Mouse (Mus musculus) cortical plate, adult 2 months (tissue): ENCODE data around the gene Zfand6. TPM values are rescaled to one million over a fixed set of nuclear protein-coding genes. Genes with fewer than 3 reads are reported as not detected.

ENCODE experiments used
- H3K27ac ChIP-seq: fragments of 200-500 bp; 2 replicates; pipeline ENCODE4 v1.5.1; 2012; ENCODE audit warnings: low read length, control low read depth, inconsistent platforms; ENCODE audit not compliant: insufficient read depth
- H3K4me1 ChIP-seq: fragments of 200-500 bp; 2 replicates; pipeline ENCODE4 v1.6.1; 2011; ENCODE audit warnings: low read length; ENCODE audit not compliant: control insufficient read depth, insufficient read depth
- H3K4me3 ChIP-seq: fragments of 200-500 bp; 2 replicates; pipeline ENCODE4 v1.5.1; 2011; ENCODE audit warnings: mild to moderate bottlenecking, low read length, control low read depth; ENCODE audit not compliant: insufficient read depth
- CTCF ChIP-seq: fragments of 200-500 bp; IDR thresholded peaks from 2 replicates; pipeline ENCODE4 v1.5.1; 2011; ENCODE audit warnings: mild to moderate bottlenecking, control low read depth, low read length; ENCODE audit not compliant: insufficient read depth; ENCODE audit errors: extremely low read depth
- POLR2A ChIP-seq: fragments of 200-500 bp; IDR thresholded peaks from 2 replicates; pipeline ENCODE4 v1.6.1; 2011; ENCODE audit warnings: mild to moderate bottlenecking, low read length, control low read depth; ENCODE audit not compliant: insufficient read depth; ENCODE audit errors: extremely low read depth
- polyA plus RNA-seq: library from polyadenylated mRNA; depleted of rRNA; stranded (reverse); fragments of >200 nt; gene quantifications from 2 replicates; pipeline ENCODE4 v1.2.3, GENCODE M21; 2012

Gene Zfand6
- polyA plus RNA-seq, 1 experiment: 74.7 TPM

DNA sequence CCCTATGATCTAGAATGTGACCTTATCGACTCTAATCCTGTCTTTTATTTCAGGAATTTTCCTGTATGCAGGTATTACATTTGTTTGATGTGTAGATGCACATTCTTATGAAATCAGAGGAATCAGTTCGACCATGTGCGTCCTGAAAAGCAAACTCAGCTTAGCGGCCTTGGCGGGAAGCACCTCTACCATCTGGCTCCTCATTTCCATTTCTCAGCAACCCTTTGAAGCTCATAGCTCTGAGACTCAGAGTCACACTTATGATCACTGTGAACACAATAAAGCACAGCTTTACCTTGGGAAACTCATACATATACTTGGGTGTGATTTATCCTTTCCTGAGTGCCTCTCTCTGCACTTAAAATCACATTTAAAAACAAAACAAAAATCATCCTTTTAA lies 21.8 kb downstream of the Zfand6 start:
- Histone ChIP-seq H3K27ac (no peak overlapping the region), H3K4me1 (no peaks in the 10 kb centered on the region; the same call in 1 of the 2 replicates), H3K4me3 (no peak overlapping the region)
- TF ChIP-seq POLR2A: no peak

DNA sequence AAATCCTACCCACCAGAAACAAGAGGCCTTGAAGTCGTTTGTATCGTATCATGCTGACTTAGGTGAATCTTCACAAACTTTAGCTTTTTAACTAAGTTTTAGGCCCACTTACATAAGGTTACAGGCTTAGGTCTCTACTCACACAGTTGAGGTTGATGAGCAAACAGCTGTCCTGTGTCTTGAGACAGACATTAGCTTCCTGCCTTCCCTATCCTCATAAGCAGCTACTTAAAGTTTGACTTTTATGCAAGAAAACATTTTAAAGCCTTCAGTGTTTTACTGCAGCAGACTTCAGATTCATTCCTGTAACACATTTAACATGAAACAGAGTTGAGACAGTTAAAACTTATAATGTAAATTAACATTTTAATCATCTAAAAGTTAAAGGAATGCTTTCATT lies 37.0 kb downstream of the Zfand6 start:
- no peak overlapping the region for H3K4me3 ChIP-seq
- H3K27ac ChIP-seq: no peak overlapping the region
- no peak for TF ChIP-seq CTCF
- TF ChIP-seq POLR2A: no peak
- H3K4me1 ChIP-seq: no peaks in the 10 kb centered on the region

GRCm38 (mm10) chr7:84651987-84652321 lies 37.8 kb downstream of the Zfand6 start:
- no peak overlapping the region for H3K4me3 ChIP-seq

GRCm38 (mm10) chr7:84651303-84651986 lies 38.3 kb downstream of the Zfand6 start:
- TF ChIP-seq CTCF: no peak
- no peak for TF ChIP-seq POLR2A
- Histone ChIP-seq H3K27ac (no peak overlapping the region), H3K4me3 (no peak overlapping the region), H3K4me1 (no peaks in the 10 kb centered on the region)

More at GRCm38 (mm10) chr7:84651987-84652321, 37.8 kb downstream of the Zfand6 start:
- Histone ChIP-seq H3K27ac (no peak overlapping the region), H3K4me1 (no peaks in the 10 kb centered on the region)
- no peak for TF ChIP-seq CTCF
- no peak for TF ChIP-seq POLR2A

GRCm38 (mm10) chr7:84649016-84649415 lies 40.7 kb downstream of the Zfand6 start:
- no peak overlapping the region for H3K27ac ChIP-seq
- no peaks in the 10 kb centered on the region for H3K4me1 ChIP-seq
- TF ChIP-seq CTCF (no peak), POLR2A (no peak)
- no peak overlapping the region for H3K4me3 ChIP-seq

DNA sequence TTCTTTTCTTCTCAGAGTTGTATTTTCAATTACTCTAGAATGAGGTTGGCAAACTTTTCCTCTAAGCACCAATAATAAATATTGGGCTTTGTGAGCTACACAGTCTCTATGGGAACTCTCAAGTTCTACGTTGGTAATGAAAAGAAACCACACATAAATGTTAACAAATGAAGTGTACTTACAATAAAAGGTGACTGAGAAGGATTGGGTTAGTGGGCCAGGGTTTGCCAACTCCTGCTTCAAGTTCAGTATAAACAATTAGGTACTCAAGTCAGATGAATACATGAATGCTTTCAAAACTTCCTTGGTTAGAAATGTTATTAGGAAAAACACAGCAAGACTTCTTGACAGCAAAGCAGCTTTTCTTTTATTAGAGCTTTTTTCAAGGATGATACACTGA lies 43.5 kb downstream of the Zfand6 start:
- H3K27ac ChIP-seq: no peak overlapping the region
- H3K4me3 ChIP-seq: no peak overlapping the region
- H3K4me1 ChIP-seq: no peaks in the 10 kb centered on the region; the same call in 1 of the 2 replicates
- TF ChIP-seq POLR2A (no peak), CTCF (no peak)

- Histone ChIP-seq H3K4me3 (no peak overlapping the region), H3K4me1 (no peaks in the 10 kb centered on the region; the same call in 1 of the 2 replicates), H3K27ac (no peak overlapping the region)
- no peak for TF ChIP-seq POLR2A
- TF ChIP-seq CTCF: no peak
Observed at GRCm38 (mm10) chr7:84643270-84643998, 46.3 kb downstream of the Zfand6 start.

- TF ChIP-seq POLR2A: no peak
- Histone ChIP-seq H3K4me1 (no peaks in the 10 kb centered on the region; the same call in 1 of the 2 replicates), H3K4me3 (no peak overlapping the region), H3K27ac (no peak overlapping the region)
Observed at GRCm38 (mm10) chr7:84642159-84642928, 47.4 kb downstream of the Zfand6 start.

DNA sequence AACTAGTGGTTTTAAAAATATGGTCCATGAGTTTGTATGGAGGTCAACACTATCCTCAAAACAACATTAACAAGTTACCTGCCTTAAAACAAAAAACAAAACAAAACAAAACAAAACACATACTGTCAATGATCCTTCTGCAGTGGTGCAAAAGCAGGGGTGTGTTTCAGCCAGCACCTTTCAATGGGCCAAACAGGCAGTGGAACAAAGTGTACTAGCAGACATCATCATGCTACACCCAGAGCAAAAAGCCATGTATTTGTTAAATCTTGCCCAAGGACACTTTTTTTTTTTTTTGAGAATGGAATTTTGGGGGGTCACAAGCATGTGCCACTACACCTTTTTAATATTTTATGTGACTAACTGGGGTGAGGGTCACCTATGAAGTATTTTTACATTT lies 52.8 kb downstream of the Zfand6 start:
- H3K4me1 ChIP-seq: no peaks in the 10 kb centered on the region; the same call in 1 of the 2 replicates
- no peak overlapping the region for H3K27ac ChIP-seq
- H3K4me3 ChIP-seq: no peak overlapping the region
- TF ChIP-seq POLR2A: no peak
- no peak for TF ChIP-seq CTCF
